In the genomic region with DNA sequence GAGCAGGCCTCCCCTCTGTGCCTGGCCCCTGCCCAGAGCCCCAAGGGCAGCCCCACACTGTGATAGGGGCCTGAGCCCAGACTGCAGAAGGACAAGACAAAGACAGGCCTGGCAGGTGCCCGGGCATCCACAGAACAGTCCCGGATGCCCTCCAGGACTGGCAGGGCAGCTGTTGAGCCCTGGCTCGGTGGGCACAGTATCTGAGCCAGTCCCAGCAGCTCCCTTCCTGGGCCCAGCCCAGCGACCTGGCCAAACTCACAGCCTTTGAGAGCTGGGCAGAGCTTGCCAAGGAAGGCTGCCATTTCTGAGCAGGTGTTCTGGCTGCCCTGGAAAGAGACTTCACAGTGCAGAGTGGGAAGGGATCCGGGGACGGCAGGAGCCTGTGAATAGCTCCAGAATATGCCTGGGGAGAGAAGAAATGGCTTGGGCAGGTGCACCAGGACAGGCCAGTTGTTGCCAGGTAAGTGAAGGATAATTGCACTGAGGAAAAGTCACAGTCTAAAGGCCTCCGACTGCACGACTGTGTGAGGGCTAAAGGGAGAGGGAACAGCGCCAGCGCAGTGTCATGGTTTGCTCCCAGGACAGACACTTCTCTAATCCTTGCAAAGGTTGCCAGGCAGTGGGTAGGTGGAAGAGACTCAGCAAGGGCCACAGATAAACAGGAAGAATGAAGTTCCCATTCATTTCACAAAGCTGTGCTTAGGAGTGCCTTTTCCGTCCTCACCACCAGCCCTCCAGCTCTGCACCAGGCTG, we compare ENCODE assay signal across 8 mouse cellular contexts. TPM values are rescaled to one million over a fixed set of nuclear protein-coding genes. Genes with fewer than 3 reads are reported as not detected.
DNase-seq lines count a peak whose midpoint lies in the region; ATAC-seq and TF ChIP-seq lines count a peak whose summit lies in the region.

No protein-coding gene starts in this region.

- H3K4me3 ChIP-seq in neural tube, embryonic 13.5 days, result no peak overlapping the region
- H3K4me3 ChIP-seq in embryonic facial prominence, embryonic 13.5 days, result no peak overlapping the region
- no peak overlapping the region for H3K4me3 ChIP-seq in myocyte

- H3K27ac ChIP-seq in neural tube, embryonic 13.5 days (replicated peaks), result peak overlapping the region; percentile 68
- 0 out of 2 replicates have a peak overlapping the region, but pooled peaks have one; percentile 22 for H3K27ac ChIP-seq in embryonic facial prominence, embryonic 13.5 days

- no peak overlapping the region for H3K9ac ChIP-seq in neural tube, embryonic 13.5 days
- H3K9ac ChIP-seq in embryonic facial prominence, embryonic 13.5 days, result no peak overlapping the region

- H3K36me3 ChIP-seq in neural tube, embryonic 13.5 days, result peaks cover 12% of the 10 kb centered on the region
- peaks cover 24% of the 10 kb centered on the region for H3K36me3 ChIP-seq in embryonic facial prominence, embryonic 13.5 days
- no peaks in the 10 kb centered on the region for H3K36me3 ChIP-seq in myocyte (ENCODE audit: control insufficient read depth, insufficient read depth)

- 60% methylated on average over 11 of the region's 11 CpGs for WGBS in neural tube, embryonic 13.5 days
- 65% methylated on average over 11 of the region's 11 CpGs for WGBS in embryonic facial prominence, embryonic 13.5 days

- no peak overlapping the region for H3ac ChIP-seq in myocyte (ENCODE audit: control insufficient read depth, insufficient read length)

- intact Hi-C loops in heart, postnatal 10 days (cut with DNase I), result loop anchor here (5.0 kb wide), 1 partner anchor 113 kb away; the partner anchor contains the start of gene Ier5

- H3K79me2 ChIP-seq in myocyte (ENCODE audit: control insufficient read depth, insufficient read depth), result no peaks in the 10 kb centered on the region

- H3K9me3 ChIP-seq in neural tube, embryonic 13.5 days, result no peaks in the 10 kb centered on the region
- no peaks in the 10 kb centered on the region for H3K9me3 ChIP-seq in embryonic facial prominence, embryonic 13.5 days

- DNase-seq in neural tube, embryonic 10.5 days (ENCODE audit: extremely low spot score, low spot score), result no peak
- DNase-seq in heart, postnatal 10 days, result peak; percentile 71 to 80
- DNase-seq in embryo, embryonic 10.5 days (ENCODE audit: low spot score), result no peak
- no peak for DNase-seq in layer of hippocampus, adult 11-12 months (ENCODE audit: low spot score)
- DNase-seq in B cell, adult 2 months, result no peak

- H3K27me3 ChIP-seq in neural tube, embryonic 13.5 days, result no peaks in the 10 kb centered on the region
- no peaks in the 10 kb centered on the region for H3K27me3 ChIP-seq in embryonic facial prominence, embryonic 13.5 days
- H3K27me3 ChIP-seq in myocyte (ENCODE audit: control insufficient read depth, insufficient read depth, insufficient read length), result no peaks in the 10 kb centered on the region

- TF ChIP-seq POLR2A in myocyte (IDR thresholded peaks at IDR 0.05; ENCODE audit: insufficient read length, low read depth), result no peak

- peaks cover 67% of the 10 kb centered on the region for H3K4me1 ChIP-seq in neural tube, embryonic 13.5 days (replicated peaks)
- peaks cover 68% of the 10 kb centered on the region for H3K4me1 ChIP-seq in embryonic facial prominence, embryonic 13.5 days

- no peak overlapping the region for H3K4me2 ChIP-seq in neural tube, embryonic 13.5 days
- no peak overlapping the region for H3K4me2 ChIP-seq in embryonic facial prominence, embryonic 13.5 days
- no peak overlapping the region for H3K4me2 ChIP-seq in myocyte (ENCODE audit: low read depth)

- ATAC-seq in neural tube, embryonic 13.5 days (ENCODE audit: low read depth), result peak; percentile 22
- ATAC-seq in embryonic facial prominence, embryonic 13.5 days (ENCODE audit: insufficient number of reproducible peaks, insufficient read depth, low FRiP score, low TSS enrichment, low read depth), result no peak

TF ChIP-seq in myocyte, 11 proteins besides CTCF, POLR2A, EP300 and RAD21:
- TF ChIP-seq MYOD1 (IDR thresholded peaks at IDR 0.05; ENCODE audit: control insufficient read depth in 1 of 3, insufficient read length in 2 of 3, low read depth in 2 of 3) (peak in 2 of 3 experiments; percentile 46 to 69), TCF3 (IDR thresholded peaks at IDR 0.05; ENCODE audit: insufficient read length, low read depth) (no peak), POLR2AphosphoS2 (IDR thresholded peaks at IDR 0.05; ENCODE audit: insufficient read length, low read depth) (peak; percentile 23), SRF (IDR thresholded peaks at IDR 0.05; ENCODE audit: control insufficient read depth, insufficient read length, low read depth) (peak; percentile 24), MYOG (IDR thresholded peaks at IDR 0.05; ENCODE audit: control insufficient read depth in 1 of 3, insufficient read depth in 1 of 3, insufficient read length in 2 of 3, low read depth in 2 of 3) (peak in 1 of 3 experiments; percentile 59)

RNA-seq across cellular contexts. Expression of gene BC034090, which starts 34.1 kb away (rescaled TPM):
- 3.5 and 6.4 TPM in 2 replicates for polyA plus RNA-seq in neural tube, embryonic 13.5 days (2015; fragmentation: Nextera tagmentation; extraction: Ambion mirVana)
- 6.8 and 7.5 TPM in 2 replicates for polyA plus RNA-seq in embryonic facial prominence, embryonic 13.5 days (2015; fragmentation: Nextera tagmentation; extraction: Ambion mirVana)
- total RNA-seq in heart, postnatal 10 days (2021), result 10 to 100 TPM; 53.6 to 56.7 TPM
- polyA plus RNA-seq in myocyte (2012; fragmentation: generic; extraction: Trizol), result 11.1 TPM

RNA-seq across cellular contexts. Expression of gene Stx6, which starts 51.7 kb away (rescaled TPM):
- polyA plus RNA-seq in neural tube, embryonic 13.5 days (2015; fragmentation: Nextera tagmentation; extraction: Ambion mirVana), result 106 and 121 TPM in 2 replicates
- 97.1 and 99.7 TPM in 2 replicates for polyA plus RNA-seq in embryonic facial prominence, embryonic 13.5 days (2015; fragmentation: Nextera tagmentation; extraction: Ambion mirVana)
- 10 to 100 TPM; 46.2 to 50.5 TPM for total RNA-seq in heart, postnatal 10 days (2021)
- polyA plus RNA-seq in myocyte (2012; fragmentation: generic; extraction: Trizol), result 26.0 TPM

Comparison
In these comparisons a context has a peak if more than half of its experiments do, and no peak if none do; other contexts are left out.
1. DNase-seq: peak in heart, postnatal 10 days (2 of 2); none in neural tube, embryonic 10.5 days (single experiment), embryo, embryonic 10.5 days (single experiment), layer of hippocampus, adult 11-12 months (single experiment) and B cell, adult 2 months (0 of 2).